Mouse (Mus musculus) intestine, postnatal 0 days (tissue): ENCODE data around the gene Gm4353. TPM values are rescaled to one million over a fixed set of nuclear protein-coding genes. Genes with fewer than 3 reads are reported as not detected.
A peak's percentile ranks its signal among the peaks of the same experiment; 100 is the strongest.

ENCODE experiments used
- ATAC-seq: fragments of 200-750 bp; cut with Nextera tagmentation; 2 replicates; pipeline ENCODE4 v1.8.0; 2017; ENCODE audit warnings: mild to moderate bottlenecking, moderate TSS enrichment, moderate library complexity
- H3K27ac ChIP-seq: fragments of 300-500 bp; sonication (generic); 2 replicates; pipeline ENCODE4 v1.5.1; 2014; ENCODE audit warnings: mild to moderate bottlenecking, low read depth, low read length, moderate library complexity
- H3K27me3 ChIP-seq: fragments of 300-500 bp; sonication (generic); replicated peaks from 2 replicates; pipeline ENCODE4 v1.6.1; 2014; ENCODE audit warnings: low read length, mixed read lengths; ENCODE audit not compliant: control insufficient read depth, insufficient read depth
- H3K36me3 ChIP-seq: fragments of 300-500 bp; sonication (generic); 2 replicates; pipeline ENCODE4 v1.6.1; 2014; ENCODE audit warnings: mild to moderate bottlenecking, moderate library complexity; ENCODE audit not compliant: control insufficient read depth, insufficient read depth
- H3K4me1 ChIP-seq: fragments of 300-500 bp; sonication (generic); replicated peaks from 2 replicates; pipeline ENCODE4 v1.6.1; 2014; ENCODE audit warnings: antibody characterized with exemption, low read length, mixed read lengths; ENCODE audit not compliant: control insufficient read depth, insufficient read depth
- H3K4me2 ChIP-seq: fragments of 300-500 bp; sonication (generic); replicated peaks from 2 replicates; pipeline ENCODE4 v1.6.1; 2014; ENCODE audit warnings: low read depth, mild to moderate bottlenecking, moderate library complexity
- H3K4me3 ChIP-seq: fragments of 300-500 bp; sonication (generic); 2 replicates; pipeline ENCODE4 v1.5.1; 2014; ENCODE audit warnings: low read depth, low read length
- H3K9ac ChIP-seq: fragments of 300-500 bp; sonication (generic); 2 replicates; pipeline ENCODE4 v1.6.1; 2014; ENCODE audit warnings: mild to moderate bottlenecking, low read depth, low read length
- H3K9me3 ChIP-seq: fragments of 300-500 bp; sonication (generic); 2 replicates; pipeline ENCODE4 v1.6.1; 2016; ENCODE audit warnings: mixed run types; ENCODE audit not compliant: control insufficient read depth
- CTCF ChIP-seq: sonication (generic); IDR thresholded peaks from 2 replicates; pipeline ENCODE4 v1.5.1; 2016; ENCODE audit warnings: low read depth, mild to moderate bottlenecking, control low read depth, antibody characterized with exemption, moderate library complexity
- WGBS: fragments of 180-500 bp; shearing (Covaris S2); extraction: QIAGEN DNeasy Blood & Tissue Kit; methylation state at CpG from one replicate; pipeline ENCODE4 v1.1.7; 2014; 5-methylcytosine and 5-hydroxymethylcytosine counted together
- polyA plus RNA-seq: library from polyadenylated mRNA; unstranded; fragments of >200 nt; fragmentation: Nextera tagmentation; extraction: Ambion mirVana; gene quantifications from 2 replicates; pipeline ENCODE4 v1.2.1, GENCODE M21; 2015

Gm4353 gene
- polyA plus RNA-seq, 1 experiment from 2014 or later, result 0.13 TPM

GRCm38 (mm10) chr7:116093466-116093850 is 9.0 kb upstream of the Gm4353 start:
- H3K4me2 ChIP-seq, result peak overlapping the region; percentile 75

GRCm38 (mm10) chr7:116092710-116093465 is 8.5 kb upstream of the Gm4353 start:
- H3K4me3 ChIP-seq, result peak overlapping the region; percentile 79
- H3K27me3 ChIP-seq, result no peaks in the 10 kb centered on the region
- H3K36me3 ChIP-seq, result no peaks in the 10 kb centered on the region
- peak; percentile 62 for TF ChIP-seq CTCF
- peak; percentile 100 for ATAC-seq
- no peaks in the 10 kb centered on the region for H3K9me3 ChIP-seq
- under 1% methylated on average over 38 of the region's 38 CpGs for whole genome bisulfite sequencing
- H3K27ac ChIP-seq, result peak overlapping the region; percentile 77
- H3K4me2 ChIP-seq, result peak overlapping the region; percentile 75
- H3K4me1 ChIP-seq, result peaks cover 8% of the 10 kb centered on the region; the same call in 1 of the 2 replicates
- H3K9ac ChIP-seq, result peak overlapping the region; percentile 81

More at GRCm38 (mm10) chr7:116093466-116093850, 9.0 kb upstream of the Gm4353 start:
- Histone ChIP-seq H3K4me1 (peaks cover 8% of the 10 kb centered on the region; the same call in 1 of the 2 replicates), H3K9ac (peak overlapping the region; percentile 81), H3K27ac (peak overlapping the region; percentile 77), H3K9me3 (no peaks in the 10 kb centered on the region), H3K4me3 (peak overlapping the region; percentile 79), H3K36me3 (no peaks in the 10 kb centered on the region), H3K27me3 (no peaks in the 10 kb centered on the region)
- peak; percentile 55 for TF ChIP-seq CTCF
- ATAC-seq, result peak; percentile 80
- 1% methylated on average over 19 of the region's 19 CpGs for WGBS

GRCm38 (mm10) chr7:116060739-116061138 is 23.7 kb downstream of the Gm4353 start:
- Histone ChIP-seq H3K9ac (no peak overlapping the region), H3K9me3 (no peaks in the 10 kb centered on the region), H3K4me1 (no peaks in the 10 kb centered on the region), H3K27me3 (no peaks in the 10 kb centered on the region), H3K4me3 (no peak overlapping the region), H3K4me2 (no peak overlapping the region), H3K27ac (no peak overlapping the region), H3K36me3 (no peaks in the 10 kb centered on the region)
- WGBS, result 37% methylated on average over 1 of the region's 1 CpGs
- peak; percentile 48 for TF ChIP-seq CTCF
- no peak for ATAC-seq

GRCm38 (mm10) chr7:116040470-116041019 is 43.9 kb downstream of the Gm4353 start:
- peaks cover 29% of the 10 kb centered on the region for H3K27me3 ChIP-seq
- 31% methylated on average over 15 of the region's 15 CpGs for WGBS
- peak overlapping the region; percentile 98 for H3K4me2 ChIP-seq
- H3K4me1 ChIP-seq, result peaks cover 4% of the 10 kb centered on the region; the same call in 1 of the 2 replicates
- TF ChIP-seq CTCF, result no peak
- no peaks in the 10 kb centered on the region for H3K36me3 ChIP-seq
- 0 out of 2 replicates have a peak, but pooled peaks have one; percentile 13 for ATAC-seq
- H3K27ac ChIP-seq, result no peak overlapping the region
- no peak overlapping the region for H3K9ac ChIP-seq
- H3K9me3 ChIP-seq, result no peaks in the 10 kb centered on the region
- H3K4me3 ChIP-seq, result peak overlapping the region; percentile 54

GRCm38 (mm10) chr7:116039538-116040466 is 44.6 kb downstream of the Gm4353 start:
- ATAC-seq, result peak; percentile 73
- peaks cover 36% of the 10 kb centered on the region for H3K27me3 ChIP-seq

GRCm38 (mm10) chr7:116039196-116039537 is 45.3 kb downstream of the Gm4353 start, which contains the start of gene 1110004F10Rik:
Gene 1110004F10Rik (plus strand): TSS chr7:116039397.
- H3K27ac ChIP-seq, result no peak within 1 kb of the TSS
- peak within 1 kb of the TSS; percentile 98 for H3K4me2 ChIP-seq
- 2% methylated on average over 11 of the region's 11 CpGs for whole genome bisulfite sequencing
- no peak for TF ChIP-seq CTCF
- no peaks in the 10 kb centered on the region for H3K9me3 ChIP-seq
- peaks cover 42% of the 10 kb centered on the region for H3K27me3 ChIP-seq
- H3K4me3 ChIP-seq, result peak within 1 kb of the TSS; percentile 54
- no peak for ATAC-seq
- peaks cover 8% of the 10 kb centered on the region for H3K4me1 ChIP-seq
- no peaks in the 10 kb centered on the region for H3K36me3 ChIP-seq
- H3K9ac ChIP-seq, result no peak within 1 kb of the TSS

More at GRCm38 (mm10) chr7:116039538-116040466, 44.6 kb downstream of the Gm4353 start:
- Histone ChIP-seq H3K4me3 (peak overlapping the region; percentile 54), H3K4me2 (peak overlapping the region; percentile 98), H3K4me1 (peaks cover 4% of the 10 kb centered on the region; the same call in 1 of the 2 replicates), H3K9me3 (no peaks in the 10 kb centered on the region), H3K9ac (no peak overlapping the region), H3K27ac (no peak overlapping the region), H3K36me3 (no peaks in the 10 kb centered on the region)
- TF ChIP-seq CTCF, result peak; percentile 96
- WGBS, result under 1% methylated on average over 48 of the region's 48 CpGs
